Mouse (Mus musculus) 416B (cell line): ENCODE data around the gene Ldb1.

Experiments used
- DNase-seq: peaks from one replicate; pipeline ENCODE4 v3.0.0; 2011; ENCODE audit warnings: low read depth

The Ldb1 gene

GRCm38 (mm10) chr19:46044993-46045695, at the start of gene Ldb1:
Gene Ldb1 (minus strand): TSS chr19:46045214.
- peak; percentile 81 for DNase-seq

GRCm38 (mm10) chr19:46094144-46094543, 49.1 kb upstream of the Ldb1 start:
- DNase-seq: no peak

- DNase-seq: no peak
These were observed 46.6 kb upstream of the Ldb1 start for GRCm38 (mm10) chr19:46091641-46092040.

- DNase-seq: no peak
These were observed 42.9 kb upstream of the Ldb1 start for GRCm38 (mm10) chr19:46087871-46088270.

GRCm38 (mm10) chr19:46086337-46086736, 41.3 kb upstream of the Ldb1 start:
- DNase-seq: peak; percentile 91

- DNase-seq: no peak
These were observed 40.2 kb upstream of the Ldb1 start for GRCm38 (mm10) chr19:46085185-46085584.

- no peak for DNase-seq
These were observed 33.5 kb upstream of the Ldb1 start for GRCm38 (mm10) chr19:46078535-46078934.

- DNase-seq: peak; percentile 100
These were observed 30.9 kb upstream of the Ldb1 start, which contains the start of gene Nolc1 for GRCm38 (mm10) chr19:46075616-46076607. Gene Nolc1 (plus strand): TSS chr19:46075863.

GRCm38 (mm10) chr19:46074266-46074665, 29.3 kb upstream of the Ldb1 start:
- no peak for DNase-seq

- DNase-seq: no peak
These were observed 28.3 kb upstream of the Ldb1 start for GRCm38 (mm10) chr19:46073285-46073684.

- DNase-seq: no peak
These were observed 23.0 kb upstream of the Ldb1 start for GRCm38 (mm10) chr19:46068054-46068453.

- DNase-seq: no peak
These were observed 15.8 kb upstream of the Ldb1 start for GRCm38 (mm10) chr19:46060845-46061244.

GRCm38 (mm10) chr19:46058466-46058865, 13.5 kb upstream of the Ldb1 start:
- DNase-seq: no peak

GRCm38 (mm10) chr19:46056947-46057607, 12.1 kb upstream of the Ldb1 start:
- peak; percentile 85 for DNase-seq

- DNase-seq: peak; percentile 98
These were observed 11.5 kb upstream of the Ldb1 start for GRCm38 (mm10) chr19:46056388-46056946.

- no peak for DNase-seq
These were observed 10.9 kb upstream of the Ldb1 start for GRCm38 (mm10) chr19:46055752-46056387.

- peak; percentile 61 for DNase-seq
These were observed 5.4 kb upstream of the Ldb1 start for GRCm38 (mm10) chr19:46050462-46050861.

GRCm38 (mm10) chr19:46049129-46049528, 4.1 kb upstream of the Ldb1 start:
- no peak for DNase-seq

- no peak for DNase-seq
These were observed 2.4 kb upstream of the Ldb1 start for GRCm38 (mm10) chr19:46047426-46047825.

GRCm38 (mm10) chr19:46046621-46047025, 1.6 kb upstream of the Ldb1 start:
- DNase-seq: no peak

GRCm38 (mm10) chr19:46045696-46046311, 790 bp upstream of the Ldb1 start:
- DNase-seq: peak; percentile 69
